Mouse (Mus musculus): ENCODE data around the gene Ostc.

DNA sequence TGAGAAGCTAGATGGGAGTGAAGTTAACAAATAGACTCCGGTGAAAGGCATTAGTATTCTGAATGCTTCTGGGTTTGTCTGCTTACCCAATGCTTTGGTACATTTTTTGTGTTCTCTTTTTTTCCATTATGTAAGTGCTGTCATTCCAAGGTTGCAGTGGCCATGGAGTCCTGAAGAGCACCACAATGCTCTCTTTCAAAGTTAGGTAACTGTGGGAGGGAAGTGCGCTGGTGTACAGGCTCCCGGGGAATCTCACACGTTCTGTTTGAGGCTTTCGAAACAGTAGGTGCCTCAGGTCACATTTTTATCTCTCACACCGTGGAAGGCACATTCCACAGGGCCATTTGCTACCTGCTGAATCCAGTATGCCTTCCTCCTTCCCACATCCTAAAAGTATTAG is 59.7 kb downstream of the Ostc start:
- no peak for TF ChIP-seq CTCF (IDR thresholded peaks at IDR 0.05; ENCODE audit: borderline replicate concordance, insufficient read depth, low read length)
- TF ChIP-seq POLR2A (IDR thresholded peaks at IDR 0.05; ENCODE audit: low read depth, low read length): no peak
